In the genomic region with DNA sequence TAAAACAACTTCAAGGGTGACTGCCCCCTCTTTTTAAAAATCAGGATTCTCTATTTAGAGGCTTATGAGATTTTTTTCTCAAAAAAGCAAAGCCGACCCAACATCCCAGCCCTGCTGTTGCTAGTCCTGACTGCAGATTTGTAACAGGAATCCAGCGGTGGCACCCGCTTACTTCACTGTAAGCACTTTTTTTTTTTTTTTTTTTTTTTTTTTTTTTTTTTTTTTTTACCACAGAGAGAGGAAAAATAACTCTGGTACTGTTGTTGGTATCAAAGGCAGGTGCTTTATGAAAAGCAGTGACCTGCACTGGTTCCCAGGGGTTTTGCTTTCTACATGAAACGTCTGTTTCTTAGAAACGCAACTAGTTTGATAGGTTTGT, we compare ENCODE assay signal across 9 mouse cellular contexts. TPM values are rescaled to one million over a fixed set of nuclear protein-coding genes. Genes with fewer than 3 reads are reported as not detected.
DNase-seq lines count a peak whose midpoint lies in the region; ATAC-seq and TF ChIP-seq lines count a peak whose summit lies in the region.
"Had no signal": no experiment of that assay in that cellular context is flagged by ENCODE, and none has a peak within 500 bp of the region (broad histone marks: within the 10 kb centered on the region; RNA-seq: fewer than 3 reads in every experiment).

No protein-coding gene starts in this region.

- TF ChIP-seq CTCF in layer of hippocampus, adult 2 months (conservative IDR thresholded peaks at IDR 0.05), result no peak

- H3K4me1 ChIP-seq in heart, embryonic 10.5 days, result peaks cover 9% of the 10 kb centered on the region
- no peaks in the 10 kb centered on the region for H3K4me1 ChIP-seq in ES-E14 (ENCODE audit: control insufficient read depth in 2 of 2, insufficient read depth in 2 of 2, low read length in 2 of 2, poor library complexity in 1 of 2)
- peaks cover 14% of the 10 kb centered on the region for H3K4me1 ChIP-seq in hindbrain, embryonic 13.5 days (replicated peaks)
- peaks cover 18% of the 10 kb centered on the region for H3K4me1 ChIP-seq in midbrain, embryonic 10.5 days

- peaks cover 29% of the 10 kb centered on the region for H3K27me3 ChIP-seq in heart, embryonic 10.5 days (ENCODE audit: insufficient read depth, poor library complexity, severe bottlenecking)
- H3K27me3 ChIP-seq in hindbrain, embryonic 13.5 days, result peaks cover 43% of the 10 kb centered on the region
- peaks cover 55% of the 10 kb centered on the region for H3K27me3 ChIP-seq in midbrain, embryonic 10.5 days (ENCODE audit: low read depth, poor library complexity, severe bottlenecking)

- DNase-seq in heart, embryonic 10.5 days (ENCODE audit: low spot score), result no peak
- no peak for DNase-seq in heart, postnatal 10 days
- DNase-seq in ES-E14 (ENCODE audit: low read depth, low spot score), result no peak
- no peak for DNase-seq in midbrain, embryonic 10.5 days (ENCODE audit: low spot score)
- no peak for DNase-seq in adrenal gland, adult 2 months
- DNase-seq in left cerebral cortex, adult 9 months (ENCODE audit: low spot score in 2 of 2), result no peak
- no peak for DNase-seq in layer of hippocampus, adult 2 months (ENCODE audit: low spot score in 2 of 2)

- in situ Hi-C loops in ES-E14 (cut with MboI; ENCODE audit: low sequenced_read_pairs in 2 of 2, unreplicated experiment in 2 of 2), result loop anchor here in 1 of 2 experiments (10.0 kb wide), 1 partner anchor 220 kb away; no protein-coding TSS in a partner anchor

- no peaks in the 10 kb centered on the region for H3K36me3 ChIP-seq in heart, embryonic 10.5 days
- no peaks in the 10 kb centered on the region for H3K36me3 ChIP-seq in ES-E14 (ENCODE audit: control insufficient read depth, insufficient read depth, low read length, poor library complexity, severe bottlenecking)
- H3K36me3 ChIP-seq in hindbrain, embryonic 13.5 days, result no peaks in the 10 kb centered on the region
- H3K36me3 ChIP-seq in midbrain, embryonic 10.5 days, result no peaks in the 10 kb centered on the region

- ATAC-seq in hindbrain, embryonic 13.5 days (ENCODE audit: low FRiP score), result no peak

- H3K4me3 ChIP-seq in heart, embryonic 10.5 days, result peak overlapping the region; percentile 68
- peak overlapping the region; percentile 69 to 98; a peak in 3 of 4 replicates for H3K4me3 ChIP-seq in ES-E14 (ENCODE audit: insufficient read depth in 1 of 2, low read depth in 1 of 2, low read length in 2 of 2, poor library complexity in 1 of 2, severe bottlenecking in 1 of 2)
- H3K4me3 ChIP-seq in hindbrain, embryonic 13.5 days, result peak overlapping the region; percentile 50
- peak overlapping the region; percentile 69 for H3K4me3 ChIP-seq in midbrain, embryonic 10.5 days
- H3K4me3 ChIP-seq in layer of hippocampus, adult 2 months, result no peak overlapping the region; the same call in 1 of the 2 replicates

- no peak overlapping the region for H3K9ac ChIP-seq in ES-E14 (ENCODE audit: insufficient read depth, low read depth, low read length, poor library complexity, severe bottlenecking)
- peak overlapping the region; percentile 72; the same call in 1 of the 2 replicates for H3K9ac ChIP-seq in hindbrain, embryonic 13.5 days

- peak overlapping the region; percentile 93 for H3K4me2 ChIP-seq in hindbrain, embryonic 13.5 days

- no peak overlapping the region for H3K27ac ChIP-seq in heart, embryonic 10.5 days
- H3K27ac ChIP-seq in ES-E14 (ENCODE audit: insufficient read depth, low read depth, low read length, poor library complexity, severe bottlenecking), result no peak overlapping the region
- H3K27ac ChIP-seq in hindbrain, embryonic 13.5 days, result no peak overlapping the region
- H3K27ac ChIP-seq in midbrain, embryonic 10.5 days (replicated peaks), result 0 out of 2 replicates have a peak overlapping the region, but pooled peaks have one; percentile 72
- no peak overlapping the region for H3K27ac ChIP-seq in layer of hippocampus, adult 2 months

- 14% methylated on average over 5 of the region's 5 CpGs for WGBS in heart, embryonic 10.5 days
- WGBS in hindbrain, embryonic 13.5 days, result 13% methylated on average over 5 of the region's 5 CpGs
- 20% methylated on average over 5 of the region's 5 CpGs for WGBS in midbrain, embryonic 10.5 days

- intact Hi-C loops in heart, postnatal 10 days (cut with DNase I), result no loop called here

- H3K9me3 ChIP-seq in heart, embryonic 10.5 days, result no peaks in the 10 kb centered on the region
- no peaks in the 10 kb centered on the region for H3K9me3 ChIP-seq in ES-E14 (ENCODE audit: control insufficient read depth, insufficient read depth, low read depth, low read length)
- no peaks in the 10 kb centered on the region for H3K9me3 ChIP-seq in hindbrain, embryonic 13.5 days
- H3K9me3 ChIP-seq in midbrain, embryonic 10.5 days (replicated peaks), result no peaks in the 10 kb centered on the region

TF ChIP-seq in ES-E14, 5 proteins besides CTCF, POLR2A, EP300 and RAD21:
- TF ChIP-seq CHD2 (IDR thresholded peaks at IDR 0.05; ENCODE audit: low read depth, low read length) (no peak), MAFK (IDR thresholded peaks at IDR 0.05; ENCODE audit: insufficient read depth, low read depth, low read length) (no peak), HCFC1 (IDR thresholded peaks at IDR 0.05; ENCODE audit: borderline replicate concordance, insufficient read depth, low read length) (no peak), ZC3H11A (IDR thresholded peaks at IDR 0.05; ENCODE audit: borderline replicate concordance, low read depth, low read length) (no peak), ZNF384 (IDR thresholded peaks at IDR 0.05; ENCODE audit: low read depth, low read length) (peak; percentile 93)

RNA-seq across cellular contexts. Expression of a gene that starts 0.8 kb away (rescaled TPM):
- 1.2 and 2.5 TPM in 2 replicates for polyA plus RNA-seq in heart, embryonic 10.5 days (2016; fragmentation: Nextera tagmentation; extraction: Ambion mirVana)
- 1 to 10 TPM; 4.0 to 4.5 TPM for total RNA-seq in heart, postnatal 10 days (2021)
- 0.11 and 0.13 TPM in 2 replicates for total RNA-seq in ES-E14 (2012; rRNA removed)
- polyA plus RNA-seq in hindbrain, embryonic 13.5 days (2015; fragmentation: Nextera tagmentation; extraction: Ambion mirVana), result 7.2 and 10.7 TPM in 2 replicates
- 1.3 and 1.7 TPM in 2 replicates for polyA plus RNA-seq in midbrain, embryonic 10.5 days (2016; fragmentation: Nextera tagmentation; extraction: Ambion mirVana)
- under 1 TPM in 1 of 2 experiments, not detected in 1; 0.24 TPM for total RNA-seq in adrenal gland, adult 2 months (2021)
- 0.08 and 0.20 TPM in 2 replicates for polyA plus RNA-seq in adrenal gland, adult 2 months (2012; rRNA removed)
- 1 to 10 TPM in 1 of 2 experiments, under 1 TPM in 1; 0.82 to 1.0 TPM for total RNA-seq in layer of hippocampus, adult 2 months (2021)
- total RNA-seq: adrenal gland, adult 18-20 months had no signal

RNA-seq across cellular contexts. Expression of a gene that starts 55.4 kb away (rescaled TPM):
- polyA plus RNA-seq in heart, embryonic 10.5 days (2016; fragmentation: Nextera tagmentation; extraction: Ambion mirVana), result 2.0 and 3.1 TPM in 2 replicates
- 10 to 100 TPM; 15.1 to 16.5 TPM for total RNA-seq in heart, postnatal 10 days (2021)
- 21.0 and 23.6 TPM in 2 replicates for total RNA-seq in ES-E14 (2012; rRNA removed)
- polyA plus RNA-seq in hindbrain, embryonic 13.5 days (2015; fragmentation: Nextera tagmentation; extraction: Ambion mirVana), result 3.2 and 3.6 TPM in 2 replicates
- polyA plus RNA-seq in midbrain, embryonic 10.5 days (2016; fragmentation: Nextera tagmentation; extraction: Ambion mirVana), result 2.1 and 2.7 TPM in 2 replicates
- 10 to 100 TPM; 22.4 to 22.8 TPM for total RNA-seq in adrenal gland, adult 2 months (2021)
- 8.0 and 8.3 TPM in 2 replicates for polyA plus RNA-seq in adrenal gland, adult 2 months (2012; rRNA removed)
- 10 to 100 TPM; 33.3 to 34.7 TPM for total RNA-seq in layer of hippocampus, adult 2 months (2021)
